Mouse (Mus musculus) heart, embryonic 13.5 days (tissue): ENCODE measurements at regions not wholly inside any gene's neighbourhood (a gene's known extent, or its start where the extent isn't known, plus 50 kb on each side); places are given as distances from the start of the nearest gene placed in this dataset.

Source experiments
- ATAC-seq: fragments of 200-750 bp; cut with Nextera tagmentation; 2 replicates; pipeline ENCODE4 v1.8.0; 2017; ENCODE audit warnings: moderate TSS enrichment; ENCODE audit not compliant: insufficient number of reproducible peaks, low FRiP score, low TSS enrichment; ENCODE audit errors: extremely low read depth
- H3K27ac ChIP-seq: fragments of 300-500 bp; sonication (generic); replicated peaks from 2 replicates; pipeline ENCODE4 v1.5.1; 2015; ENCODE audit warnings: moderate library complexity, mild to moderate bottlenecking, inconsistent platforms
- H3K27me3 ChIP-seq: fragments of 300-500 bp; sonication (generic); replicated peaks from 2 replicates; pipeline ENCODE4 v1.6.1; 2015; ENCODE audit warnings: mild to moderate bottlenecking, inconsistent platforms
- H3K36me3 ChIP-seq: fragments of 300-500 bp; sonication (generic); 2 replicates; pipeline ENCODE4 v1.6.1; 2015; ENCODE audit warnings: mild to moderate bottlenecking, inconsistent platforms
- H3K4me1 ChIP-seq: fragments of 300-500 bp; sonication (generic); 2 replicates; pipeline ENCODE4 v1.6.1; 2015; ENCODE audit warnings: inconsistent platforms
- H3K4me2 ChIP-seq: fragments of 300-500 bp; sonication (generic); 2 replicates; pipeline ENCODE4 v1.6.1; 2015; ENCODE audit warnings: inconsistent platforms, mild to moderate bottlenecking, moderate library complexity
- H3K4me3 ChIP-seq: fragments of 300-500 bp; sonication (generic); 2 replicates; pipeline ENCODE4 v1.5.1; 2015; ENCODE audit warnings: moderate library complexity, mild to moderate bottlenecking, inconsistent platforms
- H3K9ac ChIP-seq: fragments of 300-500 bp; sonication (generic); 2 replicates; pipeline ENCODE4 v1.6.1; 2015; ENCODE audit warnings: inconsistent platforms, mild to moderate bottlenecking, moderate library complexity
- H3K9me3 ChIP-seq: fragments of 300-500 bp; sonication (generic); 2 replicates; pipeline ENCODE4 v1.6.1; 2016; ENCODE audit warnings: inconsistent platforms
- WGBS: fragments of 180-500 bp; shearing (Covaris S2); methylation state at CpG from one replicate; pipeline ENCODE4 v1.1.7; 2015; ENCODE audit warnings: mixed read lengths; 5-methylcytosine and 5-hydroxymethylcytosine counted together

GRCm38 (mm10) chr7:74747704-74748103 is 193.1 kb upstream of the Slco3a1 start:
- ATAC-seq = no peak
- 65% methylated on average over 1 of the region's 1 CpGs for WGBS
- H3K9ac ChIP-seq = no peak overlapping the region

DNA sequence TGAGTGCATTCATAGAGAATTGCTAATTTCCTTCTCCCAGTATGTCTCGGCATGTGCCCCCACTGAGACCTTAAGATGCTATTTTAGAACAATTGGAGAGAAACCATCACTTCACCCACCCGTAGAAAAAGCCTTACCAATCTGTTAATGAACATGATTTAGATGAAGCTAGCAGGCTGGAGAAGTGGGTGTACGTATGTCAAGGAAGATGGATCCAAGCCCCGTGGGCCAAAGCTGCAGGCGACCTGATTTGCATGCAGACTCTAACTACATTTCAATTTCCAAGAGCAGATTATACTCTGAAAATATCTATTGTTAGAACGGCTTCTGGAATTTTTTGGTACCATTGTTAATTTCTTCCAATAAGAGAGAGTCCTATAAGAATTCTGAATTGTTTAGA is 180.4 kb upstream of the Slco3a1 start:
- no peak overlapping the region for H3K4me3 ChIP-seq
- H3K36me3 ChIP-seq = no peaks in the 10 kb centered on the region
- H3K27me3 ChIP-seq = no peaks in the 10 kb centered on the region
- no peak for ATAC-seq
- no peaks in the 10 kb centered on the region for H3K9me3 ChIP-seq
- H3K4me1 ChIP-seq = no peaks in the 10 kb centered on the region
- H3K4me2 ChIP-seq = no peak overlapping the region
- WGBS = 77% methylated on average over 6 of the region's 6 CpGs
- no peak overlapping the region for H3K9ac ChIP-seq
- H3K27ac ChIP-seq = no peak overlapping the region

More at GRCm38 (mm10) chr7:74747704-74748103, 193.1 kb upstream of the Slco3a1 start:
- H3K4me3 ChIP-seq = no peak overlapping the region
- H3K27me3 ChIP-seq = no peaks in the 10 kb centered on the region
- 0 out of 2 replicates have a peak, but pooled peaks cover 3% of the 10 kb centered on the region for H3K9me3 ChIP-seq
- no peak overlapping the region for H3K4me2 ChIP-seq
- H3K36me3 ChIP-seq = no peaks in the 10 kb centered on the region
- H3K27ac ChIP-seq = no peak overlapping the region
- H3K4me1 ChIP-seq = no peaks in the 10 kb centered on the region

GRCm38 (mm10) chr7:74726324-74726991 is 171.9 kb upstream of the Slco3a1 start:
- Histone ChIP-seq H3K4me3 (no peak overlapping the region), H3K9me3 (no peaks in the 10 kb centered on the region), H3K4me1 (0 out of 2 replicates have a peak, but pooled peaks cover 7% of the 10 kb centered on the region), H3K36me3 (no peaks in the 10 kb centered on the region), H3K4me2 (no peak overlapping the region), H3K27me3 (no peaks in the 10 kb centered on the region), H3K9ac (no peak overlapping the region), H3K27ac (no peak overlapping the region)
- 48% methylated on average over 8 of the region's 8 CpGs for WGBS
- no peak for ATAC-seq

DNA sequence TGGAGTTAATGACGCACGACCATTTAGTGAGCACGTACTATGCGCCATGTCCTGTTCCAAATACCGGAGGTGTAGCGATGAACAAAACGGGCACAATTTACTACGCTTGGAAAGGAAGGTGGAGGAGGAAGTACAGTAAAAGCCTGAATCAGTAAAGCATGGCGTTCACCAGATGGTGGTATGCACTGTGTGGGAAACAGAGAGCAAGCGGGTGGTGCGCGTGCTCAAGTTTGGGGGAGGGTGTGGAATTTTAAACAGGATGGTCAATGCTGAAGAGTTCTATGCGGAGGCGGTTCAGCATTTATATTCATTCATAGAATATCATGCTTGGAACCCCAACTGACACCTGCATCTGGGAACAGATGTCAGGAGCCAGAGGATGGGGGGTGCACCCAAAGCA is 164.7 kb upstream of the Slco3a1 start:
- Histone ChIP-seq H3K9me3 (no peaks in the 10 kb centered on the region), H3K4me1 (no peaks in the 10 kb centered on the region), H3K27me3 (no peaks in the 10 kb centered on the region), H3K4me3 (no peak overlapping the region), H3K4me2 (no peak overlapping the region), H3K36me3 (no peaks in the 10 kb centered on the region), H3K9ac (no peak overlapping the region), H3K27ac (no peak overlapping the region)
- 90% methylated on average over 14 of the region's 14 CpGs for WGBS
- ATAC-seq = no peak

DNA sequence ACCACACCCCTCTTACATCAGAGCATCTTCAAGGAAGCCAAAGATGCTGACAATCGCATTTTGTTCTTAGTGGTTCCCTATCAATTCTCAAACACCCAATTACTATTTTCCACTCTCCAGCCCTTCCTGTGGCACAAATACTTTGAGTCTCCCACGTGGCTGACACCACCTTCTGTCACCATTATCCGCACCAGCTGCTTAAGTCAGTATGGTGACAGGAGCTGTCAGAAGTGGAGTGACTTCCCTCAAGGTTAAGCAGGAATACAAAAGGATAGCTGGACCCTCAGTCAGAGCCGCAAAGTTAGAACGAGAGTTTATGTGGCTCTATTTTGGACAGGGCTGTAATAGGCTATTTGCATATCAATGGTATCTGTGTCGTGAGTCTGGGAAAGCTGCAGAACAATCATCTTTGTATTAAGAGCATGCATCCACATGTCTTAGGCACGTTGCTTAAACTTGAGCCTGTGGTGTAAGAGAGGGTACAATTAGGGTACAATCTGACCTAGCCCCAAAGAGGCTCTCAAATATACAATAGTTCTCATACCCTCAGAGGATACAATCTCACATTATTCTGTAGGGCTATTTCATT is 155.5 kb upstream of the Slco3a1 start:
- H3K27ac ChIP-seq = no peak overlapping the region
- WGBS = 40% methylated on average over 7 of the region's 7 CpGs
- H3K4me1 ChIP-seq = peaks cover 3% of the 10 kb centered on the region; the same call in 1 of the 2 replicates
- no peak overlapping the region for H3K4me3 ChIP-seq
- H3K27me3 ChIP-seq = no peaks in the 10 kb centered on the region
- H3K36me3 ChIP-seq = no peaks in the 10 kb centered on the region
- no peak overlapping the region for H3K9ac ChIP-seq
- ATAC-seq = no peak
- no peak overlapping the region for H3K4me2 ChIP-seq
- H3K9me3 ChIP-seq = no peaks in the 10 kb centered on the region

- ATAC-seq = no peak
- Histone ChIP-seq H3K27ac (no peak overlapping the region), H3K9ac (no peak overlapping the region), H3K4me3 (no peak overlapping the region), H3K4me1 (peaks cover 3% of the 10 kb centered on the region; the same call in 1 of the 2 replicates), H3K4me2 (no peak overlapping the region), H3K27me3 (no peaks in the 10 kb centered on the region), H3K9me3 (no peaks in the 10 kb centered on the region), H3K36me3 (no peaks in the 10 kb centered on the region)
- WGBS = 48% methylated on average over 5 of the region's 5 CpGs
Measured at GRCm38 (mm10) chr7:74709006-74709405, 154.4 kb upstream of the Slco3a1 start.

- 64% methylated on average over 4 of the region's 4 CpGs for WGBS
- no peaks in the 10 kb centered on the region for H3K9me3 ChIP-seq
- no peak overlapping the region for H3K4me3 ChIP-seq
- ATAC-seq = no peak
- no peak overlapping the region for H3K9ac ChIP-seq
- H3K27ac ChIP-seq = no peak overlapping the region
- no peaks in the 10 kb centered on the region for H3K36me3 ChIP-seq
- no peaks in the 10 kb centered on the region for H3K4me1 ChIP-seq
- no peak overlapping the region for H3K4me2 ChIP-seq
- no peaks in the 10 kb centered on the region for H3K27me3 ChIP-seq
Measured at GRCm38 (mm10) chr7:74703533-74703932, 149.0 kb upstream of the Slco3a1 start.

- no peak overlapping the region for H3K4me3 ChIP-seq
- no peak for ATAC-seq
- WGBS = 68% methylated on average over 3 of the region's 3 CpGs
- no peak overlapping the region for H3K27ac ChIP-seq
- no peaks in the 10 kb centered on the region for H3K27me3 ChIP-seq
- H3K36me3 ChIP-seq = no peaks in the 10 kb centered on the region
- H3K9me3 ChIP-seq = no peaks in the 10 kb centered on the region
- H3K4me2 ChIP-seq = no peak overlapping the region
- 0 out of 2 replicates have a peak, but pooled peaks cover 3% of the 10 kb centered on the region for H3K4me1 ChIP-seq
- no peak overlapping the region for H3K9ac ChIP-seq
Measured at GRCm38 (mm10) chr7:74697794-74698354, 143.3 kb upstream of the Slco3a1 start.

- 83% methylated on average over 4 of the region's 4 CpGs for WGBS
- H3K27me3 ChIP-seq = no peaks in the 10 kb centered on the region
- no peak overlapping the region for H3K4me2 ChIP-seq
- no peaks in the 10 kb centered on the region for H3K36me3 ChIP-seq
- no peak overlapping the region for H3K9ac ChIP-seq
- H3K9me3 ChIP-seq = no peaks in the 10 kb centered on the region
- H3K4me1 ChIP-seq = 0 out of 2 replicates have a peak, but pooled peaks cover 3% of the 10 kb centered on the region
- H3K27ac ChIP-seq = no peak overlapping the region
- H3K4me3 ChIP-seq = no peak overlapping the region
- no peak for ATAC-seq
Measured at GRCm38 (mm10) chr7:74696286-74696685, 141.7 kb upstream of the Slco3a1 start.

DNA sequence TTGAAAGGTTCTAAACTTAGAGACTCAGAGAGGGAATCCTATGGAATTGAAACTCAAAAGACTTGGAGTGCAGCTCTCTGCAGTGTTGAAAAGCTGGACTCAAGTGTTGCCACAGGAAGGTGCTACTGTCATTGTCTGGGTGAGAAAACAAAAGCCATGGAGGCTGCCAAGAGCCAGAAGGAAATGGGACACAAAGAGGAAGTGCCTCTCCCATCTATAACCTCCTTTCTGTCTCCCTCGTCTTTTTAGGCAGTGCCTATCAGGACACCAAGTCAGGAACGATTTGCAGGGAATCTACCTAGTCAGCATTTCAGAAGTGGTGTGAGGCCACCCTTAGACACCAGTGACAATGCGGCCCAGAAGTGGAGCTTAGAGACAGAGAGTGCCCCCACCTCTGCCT is 138.5 kb upstream of the Slco3a1 start:
- H3K9ac ChIP-seq = no peak overlapping the region
- no peak overlapping the region for H3K4me3 ChIP-seq
- ATAC-seq = no peak
- H3K27ac ChIP-seq = no peak overlapping the region
- 43% methylated on average over 3 of the region's 3 CpGs for WGBS
- H3K36me3 ChIP-seq = no peaks in the 10 kb centered on the region
- H3K4me1 ChIP-seq = 0 out of 2 replicates have a peak, but pooled peaks cover 3% of the 10 kb centered on the region
- H3K9me3 ChIP-seq = no peaks in the 10 kb centered on the region
- no peaks in the 10 kb centered on the region for H3K27me3 ChIP-seq
- no peak overlapping the region for H3K4me2 ChIP-seq

DNA sequence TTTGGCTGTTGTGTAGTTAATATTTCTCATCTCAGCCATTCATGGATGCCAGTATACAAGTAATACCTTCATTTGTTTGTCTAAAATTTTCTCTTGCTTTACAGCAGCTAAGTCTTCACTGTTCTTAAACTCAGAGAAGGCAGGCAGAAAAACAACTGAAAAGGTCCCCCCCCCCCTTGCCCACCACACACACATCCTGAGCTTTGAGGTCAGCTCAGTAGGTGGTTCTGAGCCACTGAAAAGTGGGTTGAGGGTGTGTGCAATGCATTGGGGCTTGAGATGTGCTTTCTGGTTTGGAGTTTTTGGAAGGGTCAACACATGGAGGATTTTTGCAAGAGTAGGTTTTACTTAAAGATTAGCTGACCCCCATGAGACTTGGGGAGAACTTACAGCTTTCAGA is 136.1 kb upstream of the Slco3a1 start:
- no peak overlapping the region for H3K4me3 ChIP-seq
- H3K27me3 ChIP-seq = no peaks in the 10 kb centered on the region
- no peaks in the 10 kb centered on the region for H3K36me3 ChIP-seq
- no peaks in the 10 kb centered on the region for H3K9me3 ChIP-seq
- H3K9ac ChIP-seq = no peak overlapping the region
- ATAC-seq = no peak
- 0 out of 2 replicates have a peak, but pooled peaks cover 3% of the 10 kb centered on the region for H3K4me1 ChIP-seq
- no peak overlapping the region for H3K27ac ChIP-seq
- H3K4me2 ChIP-seq = no peak overlapping the region
